Mouse (Mus musculus) telencephalon, adult 2 months (tissue): ENCODE measurements at regions not wholly inside any gene's neighbourhood (a gene's known extent, or its start where the extent isn't known, plus 50 kb on each side); places are given as distances from the start of the nearest gene placed in this dataset.

Experiments
- DNase-seq: peaks from one replicate; pipeline ENCODE4 v3.0.0-alpha.2; 2011; ENCODE audit warnings: low read depth, low spot score

- no peak for DNase-seq
Measured at GRCm38 (mm10) chrX:99548284-99549019, 77.4 kb upstream of the Pja1 start.

- no peak for DNase-seq
Measured at GRCm38 (mm10) chrX:99544410-99544809, 73.3 kb upstream of the Pja1 start.

GRCm38 (mm10) chrX:99541916-99542315 is 70.8 kb upstream of the Pja1 start:
- no peak for DNase-seq

- no peak for DNase-seq
Measured at GRCm38 (mm10) chrX:99540087-99540576, 69.1 kb upstream of the Pja1 start.

- DNase-seq, result no peak
Measured at GRCm38 (mm10) chrX:99539684-99540083, 68.6 kb upstream of the Pja1 start.

GRCm38 (mm10) chrX:99537814-99538213 is 66.7 kb upstream of the Pja1 start:
- no peak for DNase-seq

GRCm38 (mm10) chrX:99534922-99535321 is 63.8 kb upstream of the Pja1 start:
- no peak for DNase-seq

- DNase-seq, result no peak
Measured at GRCm38 (mm10) chrX:99531154-99531553, 60.1 kb upstream of the Pja1 start.

- no peak for DNase-seq
Measured at GRCm38 (mm10) chrX:99530511-99530910, 59.4 kb upstream of the Pja1 start.

GRCm38 (mm10) chrX:99523306-99523705 is 52.2 kb upstream of the Pja1 start:
- DNase-seq, result no peak

GRCm38 (mm10) chrX:99522830-99523229 is 51.8 kb upstream of the Pja1 start:
- no peak for DNase-seq

GRCm38 (mm10) chrX:99522289-99522688 is 51.2 kb upstream of the Pja1 start:
- DNase-seq, result no peak

GRCm38 (mm10) chrX:99521866-99522265 is 50.8 kb upstream of the Pja1 start:
- DNase-seq, result no peak
